Mouse (Mus musculus) liver, adult 2 months (tissue): ENCODE results near the gene Ndrg3. TPM values are rescaled to one million over a fixed set of nuclear protein-coding genes. Genes with fewer than 3 reads are reported as not detected.
"Not testable (repeated sequence)": the region's sequence is repeated elsewhere in the genome, so short reads cannot be mapped to it uniquely, and the experiment has no call there.

Experiments
- DNase-seq: peaks from one replicate; pipeline ENCODE4 v3.0.0-alpha.2; 2011; ENCODE audit warnings: low read depth, low spot score; ENCODE audit errors: extremely low read depth
- H3K27ac ChIP-seq: fragments of 200-500 bp; replicated peaks from 2 replicates; pipeline ENCODE4 v1.5.1; 2012; ENCODE audit warnings: low read depth, mild to moderate bottlenecking, control low read depth, inconsistent platforms, low read length; ENCODE audit not compliant: insufficient read depth
- H3K27me3 ChIP-seq: fragments of 200-500 bp; 2 replicates; pipeline ENCODE4 v1.6.1; 2012; ENCODE audit warnings: mild to moderate bottlenecking, moderate library complexity, low read length, inconsistent platforms; ENCODE audit not compliant: control insufficient read depth, insufficient read depth
- H3K36me3 ChIP-seq: fragments of 200-500 bp; 2 replicates; pipeline ENCODE4 v1.6.1; 2012; ENCODE audit warnings: low read length, inconsistent platforms; ENCODE audit not compliant: control insufficient read depth, insufficient read depth
- H3K4me1 ChIP-seq: fragments of 200-500 bp; 2 replicates; pipeline ENCODE4 v1.6.1; 2011; ENCODE audit warnings: low read length; ENCODE audit not compliant: control insufficient read depth, insufficient read depth
- H3K4me3 ChIP-seq: fragments of 200-500 bp; 2 replicates; pipeline ENCODE4 v1.5.1; 2011; ENCODE audit warnings: low read depth, mild to moderate bottlenecking, control low read depth, low read length, moderate library complexity; ENCODE audit not compliant: insufficient read depth
- H3K79me2 ChIP-seq: fragments of 200-500 bp; 2 replicates; pipeline ENCODE4 v1.6.1; 2012; ENCODE audit warnings: inconsistent platforms, mild to moderate bottlenecking, low read length, moderate library complexity; ENCODE audit not compliant: control insufficient read depth, insufficient read depth
- H3K9ac ChIP-seq: fragments of 200-500 bp; 2 replicates; pipeline ENCODE4 v1.6.1; 2012; ENCODE audit warnings: low read depth, mild to moderate bottlenecking, control low read depth, inconsistent platforms, low read length
- CTCF ChIP-seq: fragments of 200-500 bp; IDR thresholded peaks from 2 replicates; pipeline ENCODE4 v1.5.1; 2011; ENCODE audit warnings: low read depth, low read length, control low read depth
- POLR2A ChIP-seq: fragments of 200-500 bp; IDR thresholded peaks from 2 replicates; pipeline ENCODE4 v1.6.1; 2011; ENCODE audit warnings: low read length, control low read depth; ENCODE audit not compliant: insufficient read depth; ENCODE audit errors: extremely low read depth
- whole genome bisulfite sequencing: fragments of 180-500 bp; shearing (Covaris S2); methylation state at CpG from one replicate; pipeline ENCODE4 v1.1.7; 2018; 5-methylcytosine and 5-hydroxymethylcytosine counted together
- polyA plus RNA-seq: library from polyadenylated mRNA; depleted of rRNA; stranded (reverse); fragments of >200 nt; gene quantifications from 2 replicates; pipeline ENCODE4 v1.2.3, GENCODE M21; 2012
- total RNA-seq: library from RNA; depleted of rRNA; stranded (reverse); fragments of >200 nt; gene quantifications from 2 replicates; pipeline ENCODE4 v1.2.3, GENCODE M21; 2014

The Ndrg3 gene
- total and polyA plus RNA-seq, 2 experiments, result 9.1 to 20.8 TPM

GRCm38 (mm10) chr2:156924210-156924898 lies 67.5 kb downstream of the Ndrg3 start:
- 57% methylated on average over 3 of the region's 3 CpGs for WGBS
- no peak overlapping the region for H3K4me3 ChIP-seq
- H3K36me3 ChIP-seq, result peaks cover 5% of the 10 kb centered on the region; the same call in 1 of the 2 replicates
- H3K27me3 ChIP-seq, result no peaks in the 10 kb centered on the region
- H3K27ac ChIP-seq, result no peak overlapping the region
- H3K4me1 ChIP-seq, result no peaks in the 10 kb centered on the region
- TF ChIP-seq POLR2A (no peak), CTCF (no peak)
- no peak for DNase-seq
- H3K9ac ChIP-seq, result no peak overlapping the region
- H3K79me2 ChIP-seq, result no peaks in the 10 kb centered on the region

GRCm38 (mm10) chr2:156923057-156923456 lies 68.8 kb downstream of the Ndrg3 start:
- Histone ChIP-seq H3K9ac (no peak overlapping the region), H3K27ac (no peak overlapping the region), H3K79me2 (no peaks in the 10 kb centered on the region), H3K4me1 (no peaks in the 10 kb centered on the region), H3K4me3 (no peak overlapping the region), H3K36me3 (peaks cover 2% of the 10 kb centered on the region; the same call in 1 of the 2 replicates), H3K27me3 (no peaks in the 10 kb centered on the region)
- 84% methylated on average over 5 of the region's 5 CpGs for whole genome bisulfite sequencing
- TF ChIP-seq POLR2A (no peak), CTCF (no peak)
- no peak for DNase-seq

- Histone ChIP-seq H3K36me3 (no peaks in the 10 kb centered on the region), H3K27me3 (no peaks in the 10 kb centered on the region), H3K4me3 (no peak overlapping the region), H3K79me2 (no peaks in the 10 kb centered on the region), H3K9ac (no peak overlapping the region), H3K4me1 (no peaks in the 10 kb centered on the region), H3K27ac (no peak overlapping the region)
- TF ChIP-seq CTCF (no peak), POLR2A (no peak)
- WGBS, result 28% methylated on average over 2 of the region's 2 CpGs
- DNase-seq, result no peak
Measured at GRCm38 (mm10) chr2:156919796-156920195, 72.1 kb downstream of the Ndrg3 start.

GRCm38 (mm10) chr2:156919191-156919590 lies 72.7 kb downstream of the Ndrg3 start:
- H3K27me3 ChIP-seq, H3K4me1 ChIP-seq, H3K9ac ChIP-seq, DNase-seq, H3K4me3 ChIP-seq, H3K36me3 ChIP-seq, H3K27ac ChIP-seq, H3K79me2 ChIP-seq: not testable (repeated sequence)
- WGBS, result 90% methylated on average over 11 of the region's 11 CpGs

- no peak overlapping the region for H3K9ac ChIP-seq
- H3K27me3 ChIP-seq, result no peaks in the 10 kb centered on the region
- H3K4me1 ChIP-seq, result no peaks in the 10 kb centered on the region
- WGBS, result 70% methylated on average over 4 of the region's 4 CpGs
- no peak overlapping the region for H3K27ac ChIP-seq
- no peak for TF ChIP-seq POLR2A
- no peak for TF ChIP-seq CTCF
- H3K79me2 ChIP-seq, result no peaks in the 10 kb centered on the region
- no peak overlapping the region for H3K4me3 ChIP-seq
- DNase-seq, result no peak
- H3K36me3 ChIP-seq, result no peaks in the 10 kb centered on the region
Measured at GRCm38 (mm10) chr2:156918562-156918961, 73.3 kb downstream of the Ndrg3 start.

GRCm38 (mm10) chr2:156916419-156917125 lies 75.3 kb downstream of the Ndrg3 start:
- 95% methylated on average over 3 of the region's 3 CpGs for WGBS
- Histone ChIP-seq H3K27ac (no peak overlapping the region), H3K79me2 (no peaks in the 10 kb centered on the region), H3K27me3 (no peaks in the 10 kb centered on the region), H3K4me3 (no peak overlapping the region), H3K36me3 (no peaks in the 10 kb centered on the region), H3K4me1 (no peaks in the 10 kb centered on the region), H3K9ac (no peak overlapping the region)
- DNase-seq, result no peak
- TF ChIP-seq POLR2A (no peak), CTCF (no peak)
